Mouse (Mus musculus) right cerebral cortex, postnatal 25 days (tissue): Measurements from ENCODE around the gene Fbxo34.
A peak's percentile ranks its signal among the peaks of the same experiment; 100 is the strongest.
"Not testable (repeated sequence)": the region's sequence is repeated elsewhere in the genome, so short reads cannot be mapped to it uniquely, and the experiment has no call there.

Experiments used
- DNase-seq: peaks from one replicate; pipeline ENCODE4 v3.0.0; 2022

Gene Fbxo34

DNA sequence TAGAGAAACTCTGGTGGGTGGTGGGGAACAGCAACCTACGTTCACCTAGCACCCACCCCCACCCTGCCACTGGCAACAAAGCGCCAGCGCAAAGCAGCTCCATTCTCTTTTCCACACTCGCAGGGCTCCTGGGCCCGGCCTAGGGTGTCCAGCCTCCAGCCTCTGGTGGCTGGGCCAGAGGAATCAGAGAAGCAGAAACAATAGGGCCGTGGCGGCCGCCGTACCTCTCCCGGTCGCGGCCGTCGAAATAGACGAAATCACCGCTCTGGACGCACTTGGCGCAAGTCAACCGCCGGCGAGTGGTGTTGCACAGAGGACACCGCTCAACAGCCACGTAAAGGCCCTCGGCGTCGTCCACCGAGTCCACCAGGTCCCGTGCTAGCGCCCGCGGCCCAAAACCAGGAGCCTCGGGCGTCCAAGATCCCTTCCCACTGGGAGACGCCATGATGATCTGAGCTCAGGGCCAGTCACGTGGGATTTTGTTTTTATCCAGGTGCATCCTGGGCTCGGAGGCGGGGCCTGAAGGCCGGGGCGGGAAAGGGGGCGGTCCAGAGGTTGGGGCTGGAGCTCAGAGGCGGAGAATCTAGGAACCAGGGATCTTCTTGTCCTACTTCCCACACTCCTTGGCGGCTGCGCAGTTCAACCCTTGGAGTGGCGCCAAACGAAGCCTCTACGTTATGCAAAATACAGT lies 117.9 kb downstream of the Fbxo34 start:
- DNase-seq = peak; percentile 91

DNA sequence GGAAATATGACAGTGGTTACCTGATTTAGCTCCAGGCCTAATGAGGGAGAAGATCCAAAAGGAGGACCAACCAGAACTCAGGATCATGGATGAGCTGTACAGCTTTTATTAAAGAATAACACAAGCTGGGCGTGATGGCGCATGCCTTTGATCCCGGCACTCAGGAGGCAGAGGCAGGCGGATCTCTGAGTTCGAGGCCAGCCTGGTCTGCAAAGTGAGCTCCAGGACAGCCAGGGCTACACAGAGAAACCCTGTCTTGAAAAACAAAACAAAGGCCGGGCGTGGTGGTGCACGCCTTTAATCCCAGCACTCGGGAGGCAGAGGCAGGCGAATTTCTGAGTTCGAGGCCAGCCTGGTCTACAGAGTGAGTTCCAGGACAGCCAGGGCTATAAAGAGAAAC lies 120.3 kb downstream of the Fbxo34 start, which contains the start of gene Atg14:
TSS of gene Atg14 (minus strand) at position 101 of the 400 bp plus-strand sequence.
- not testable (repeated sequence) for DNase-seq

DNA sequence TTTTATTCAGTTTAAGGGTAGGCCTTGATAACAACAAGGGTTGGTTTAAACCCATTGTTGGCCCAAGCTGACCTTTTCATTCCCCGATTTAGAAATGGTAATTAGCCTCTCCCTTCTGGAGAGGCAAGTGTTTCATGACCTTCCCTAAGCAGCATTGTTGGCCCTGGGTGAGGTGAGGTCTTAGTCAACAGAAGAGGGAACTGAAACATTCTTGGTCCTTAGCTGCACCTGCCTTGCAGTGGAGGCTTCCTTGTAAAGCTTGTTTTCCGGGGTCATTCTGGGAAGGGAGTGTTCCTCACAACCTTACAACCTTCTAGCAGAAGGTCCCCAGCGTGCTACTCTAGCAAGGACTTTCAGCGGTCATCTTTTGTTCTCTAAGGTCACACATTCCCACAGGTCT lies 122.5 kb downstream of the Fbxo34 start:
- DNase-seq = no peak

GRCm38 (mm10) chr14:47574721-47575120 lies 124.5 kb downstream of the Fbxo34 start:
- no peak for DNase-seq

GRCm38 (mm10) chr14:47576687-47577086 lies 126.5 kb downstream of the Fbxo34 start:
- DNase-seq = no peak

DNA sequence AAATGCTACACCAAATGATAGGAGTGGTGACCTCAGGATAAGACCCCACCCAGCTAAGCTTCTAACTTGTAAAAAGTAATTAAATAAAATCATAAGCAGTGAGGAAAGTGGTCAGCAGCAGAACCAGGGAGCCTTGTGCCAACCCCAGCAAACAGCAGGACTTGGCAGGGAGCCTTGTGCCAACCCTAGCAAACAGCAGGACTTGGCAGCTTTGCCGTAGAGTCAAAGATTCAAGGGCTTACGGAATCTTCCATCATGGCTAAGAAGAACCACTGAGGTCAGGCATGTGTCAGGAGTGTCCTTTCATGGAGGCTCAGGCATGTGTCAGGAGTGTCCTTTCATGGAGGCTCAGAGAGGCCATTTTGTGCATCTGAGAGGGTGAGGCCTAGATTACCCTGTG lies 127.9 kb downstream of the Fbxo34 start:
- no peak for DNase-seq

- DNase-seq = no peak
Measured at GRCm38 (mm10) chr14:47581280-47581679, 131.1 kb downstream of the Fbxo34 start.
